Mouse (Mus musculus): ENCODE data around the gene Smad3. TPM values are rescaled to one million over a fixed set of nuclear protein-coding genes. Genes with fewer than 3 reads are reported as not detected.

The Smad3 gene
- total and polyA plus RNA-seq, 3 experiments = 7.5 to 10.2 TPM; not detected in 1

DNA sequence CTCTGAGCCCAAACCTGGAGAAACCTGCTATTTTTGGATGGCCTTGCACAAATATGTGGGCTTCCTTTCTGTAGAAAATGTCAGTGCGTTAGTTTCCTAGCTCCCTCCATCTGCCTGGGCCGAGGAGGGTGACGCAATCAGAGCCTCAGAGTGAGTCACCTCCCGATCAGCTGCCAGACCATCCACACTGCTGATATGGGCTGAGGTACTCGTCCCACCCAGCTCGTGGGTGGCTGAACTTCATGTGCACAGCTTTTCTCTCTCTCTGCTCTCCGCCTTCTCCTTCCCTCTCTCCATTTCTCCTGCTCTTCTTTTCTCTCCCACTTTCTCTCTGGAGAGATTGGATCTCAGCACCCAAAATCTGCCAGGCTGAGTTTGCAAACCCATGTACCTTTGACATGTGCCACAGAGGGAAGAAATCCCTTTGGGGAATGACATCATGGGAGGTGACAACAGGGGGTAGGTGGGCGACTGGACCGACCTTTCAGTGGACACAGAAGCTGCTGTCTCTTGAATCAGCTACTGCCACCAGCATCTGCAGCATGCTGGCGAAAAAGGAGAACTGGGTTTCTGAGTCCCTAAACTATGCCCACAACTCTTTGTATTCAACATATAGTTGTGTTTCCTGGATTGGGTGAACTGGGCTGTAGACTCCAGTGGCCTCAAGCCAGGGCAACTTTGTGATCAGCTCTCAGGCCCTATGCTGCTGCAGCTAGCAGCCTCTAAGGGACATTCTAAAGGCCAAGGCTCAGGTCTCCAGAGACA lies 36.1 kb upstream of the Smad3 start (continued):
- peak; percentile 71 for TF ChIP-seq MYC (IDR thresholded peaks at IDR 0.05; ENCODE audit: low read depth, low read length)
- no peak for TF ChIP-seq POLR2A (IDR thresholded peaks at IDR 0.05; ENCODE audit: control insufficient read depth in 1 of 2, insufficient read depth in 1 of 2, low read depth in 1 of 2, low read length in 2 of 2, poor library complexity in 1 of 2)
- TF ChIP-seq ZNF384 (IDR thresholded peaks at IDR 0.05; ENCODE audit: low read depth, low read length) = no peak
- TF ChIP-seq ZMIZ1 (IDR thresholded peaks at IDR 0.05; ENCODE audit: low read depth, low read length) = no peak

DNA sequence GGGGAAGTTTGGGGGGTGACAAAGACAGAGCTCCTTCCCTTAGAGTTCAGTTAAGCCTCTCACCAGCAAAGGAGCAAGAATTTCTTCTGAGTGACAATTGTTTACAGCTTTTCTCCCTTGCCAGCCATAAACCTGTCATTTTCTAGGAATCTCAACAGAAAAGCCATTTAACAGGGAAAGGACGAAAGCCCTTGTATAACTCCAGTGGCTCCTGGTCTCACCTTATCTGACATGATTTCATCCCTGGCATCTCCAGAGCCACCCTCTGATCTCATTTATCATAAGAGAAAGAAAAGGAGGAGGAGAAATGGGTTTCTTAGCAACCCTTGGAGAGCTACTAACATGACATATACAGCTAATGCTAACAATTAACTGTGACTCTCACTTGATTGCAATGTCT lies 33.9 kb upstream of the Smad3 start:
- peak overlapping the region in 1 of 2 experiments; percentile 5; a peak in 2 of 4 replicates for H3K4me3 ChIP-seq (ENCODE audit: control insufficient read depth in 1 of 2, insufficient read depth in 1 of 2, low read depth in 2 of 2, low read length in 2 of 2)
- no peaks in the 10 kb centered on the region for H3K79me2 ChIP-seq (ENCODE audit: control insufficient read depth, insufficient read depth, low read length, poor library complexity)
- H3K36me3 ChIP-seq (ENCODE audit: control insufficient read depth in 1 of 2, insufficient read depth in 2 of 2, low read length in 2 of 2) = peaks cover 0 to 31% of the 10 kb centered on the region in 2 experiments; a peak in 2 of 4 replicates
- H3K9ac ChIP-seq (ENCODE audit: control insufficient read depth, low read depth, low read length, poor library complexity, severe bottlenecking) = peak overlapping the region; percentile 15; the same call in 1 of the 2 replicates
- H3K4me1 ChIP-seq (ENCODE audit: control insufficient read depth in 1 of 2, insufficient read depth in 2 of 2, low read length in 2 of 2) = peaks cover 23 to 43% of the 10 kb centered on the region in 2 experiments
- TF ChIP-seq EP300 (IDR thresholded peaks at IDR 0.05; ENCODE audit: low read depth in 1 of 2, low read length in 2 of 2) (no peak), ZKSCAN1 (IDR thresholded peaks at IDR 0.05; ENCODE audit: low read depth, low read length) (no peak), NELFE (IDR thresholded peaks at IDR 0.05; ENCODE audit: low read depth, low read length) (no peak), POLR2A (IDR thresholded peaks at IDR 0.05; ENCODE audit: control insufficient read depth in 1 of 2, insufficient read depth in 1 of 2, low read depth in 1 of 2, low read length in 2 of 2, poor library complexity in 1 of 2) (no peak), E2F4 (IDR thresholded peaks at IDR 0.05; ENCODE audit: borderline replicate concordance, low read depth, low read length) (no peak), ELF1 (IDR thresholded peaks at IDR 0.05; ENCODE audit: low read depth, low read length) (no peak), ZNF384 (IDR thresholded peaks at IDR 0.05; ENCODE audit: low read depth, low read length) (no peak), NRF1 (IDR thresholded peaks at IDR 0.05; ENCODE audit: insufficient read depth, low read depth, low read length, poor library complexity, severe bottlenecking) (no peak), MAX (IDR thresholded peaks at IDR 0.05; ENCODE audit: low read length) (no peak), KAT2A (conservative IDR thresholded peaks at IDR 0.05; ENCODE audit: low read depth, low read length) (no peak), CTCF (IDR thresholded peaks at IDR 0.05 in 2 of 3, conservative IDR thresholded peaks at IDR 0.05 in 1 of 3; ENCODE audit: control insufficient read depth in 1 of 3, insufficient read depth in 1 of 3, low read depth in 2 of 3, low read length in 3 of 3, poor library complexity in 1 of 3, severe bottlenecking in 1 of 3) (no peak), USF2 (IDR thresholded peaks at IDR 0.05; ENCODE audit: borderline replicate concordance in 1 of 2, insufficient read depth in 1 of 2, low read depth in 1 of 2, low read length in 2 of 2) (no peak), POLR2AphosphoS5 (IDR thresholded peaks at IDR 0.05; ENCODE audit: borderline replicate concordance, low read depth, low read length) (no peak), BHLHE40 (IDR thresholded peaks at IDR 0.05; ENCODE audit: borderline replicate concordance, low read depth, low read length) (no peak), CHD1 (IDR thresholded peaks at IDR 0.05; ENCODE audit: low read depth, low read length) (no peak), SIN3A (IDR thresholded peaks at IDR 0.05; ENCODE audit: low read length) (no peak)
- H3K27ac ChIP-seq (ENCODE audit: control insufficient read depth, low read depth, low read length) = peak overlapping the region; percentile 15; the same call in 1 of the 2 replicates
- no peak for DNase-seq (ENCODE audit: low read depth, low spot score)
- no peaks in the 10 kb centered on the region for H3K27me3 ChIP-seq (ENCODE audit: control insufficient read depth in 1 of 2, insufficient read depth in 2 of 2, low read length in 2 of 2)
- H3K9me3 ChIP-seq (replicated peaks; ENCODE audit: insufficient read depth, low read length) = no peaks in the 10 kb centered on the region
